Mouse (Mus musculus) ES-E14 (cell line): Measurements from ENCODE around the gene Gm17482.

Experiments
- CHD2 ChIP-seq: IDR thresholded peaks from 2 replicates; pipeline ENCODE4 v1.6.1; 2014; ENCODE audit warnings: mild to moderate bottlenecking, low read depth, low read length, inconsistent platforms
- HCFC1 ChIP-seq: IDR thresholded peaks from 2 replicates; pipeline ENCODE4 v1.6.1; 2012; ENCODE audit warnings: low read length, inconsistent platforms, borderline replicate concordance; ENCODE audit not compliant: insufficient read depth
- MAFK ChIP-seq: IDR thresholded peaks from 2 replicates; pipeline ENCODE4 v1.6.1; 2014; ENCODE audit warnings: mild to moderate bottlenecking, low read depth, low read length, inconsistent platforms; ENCODE audit not compliant: insufficient read depth
- ZNF384 ChIP-seq: IDR thresholded peaks from 2 replicates; pipeline ENCODE4 v1.6.1; 2012; ENCODE audit warnings: low read depth, low read length, inconsistent platforms

DNA sequence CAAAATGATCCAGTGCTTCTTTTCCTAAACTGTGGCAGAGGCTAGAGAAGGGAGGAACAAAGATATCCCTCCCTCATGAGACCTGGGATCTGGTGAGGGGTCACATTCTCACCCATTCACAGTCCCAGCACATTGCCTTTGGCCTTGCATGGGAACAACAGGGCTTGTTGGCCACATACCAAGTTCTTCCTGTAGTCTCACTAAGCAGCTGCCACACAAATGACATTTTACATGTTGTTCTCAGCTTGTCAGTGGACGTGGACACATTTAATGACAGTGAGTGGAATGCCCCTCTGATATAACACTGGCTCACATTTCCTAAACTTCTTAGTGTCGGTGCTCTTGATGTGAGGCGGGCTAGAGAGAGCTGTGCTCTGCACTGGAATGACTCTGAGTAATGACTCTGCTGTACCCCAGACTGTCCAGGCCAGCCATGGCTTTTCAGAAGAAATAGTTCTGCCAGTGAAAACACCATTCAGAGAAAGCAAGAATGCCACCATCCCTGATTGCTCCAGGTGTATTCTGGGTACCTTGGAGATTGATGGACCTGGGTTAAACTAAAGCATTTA, 14.1 kb downstream of the Gm17482 start:
- TF ChIP-seq ZNF384: no peak
- no peak for TF ChIP-seq MAFK
- TF ChIP-seq HCFC1: no peak
- TF ChIP-seq CHD2: no peak
